ENCODE assay signal across 17 mouse cellular contexts in genomic region chr8:126754361-126754809, GRCm38 (mm10).
A peak's percentile ranks its signal among the peaks of the same experiment; 100 is the strongest.
DNase-seq lines count a peak whose midpoint lies in the region; ATAC-seq lines count a peak whose summit lies in the region.
"Had no signal": no experiment of that assay in that cellular context is flagged by ENCODE, and none has a peak within 500 bp of the region (broad histone marks: within the 10 kb centered on the region; RNA-seq: fewer than 3 reads in every experiment).

No protein-coding gene starts in this region.

- H3K4me1 ChIP-seq in hindbrain, embryonic 13.5 days (replicated peaks): peaks cover 16% of the 10 kb centered on the region
- peaks cover 16% of the 10 kb centered on the region for H3K4me1 ChIP-seq in hindbrain, embryonic 10.5 days (replicated peaks)
- peaks cover 3% of the 10 kb centered on the region; the same call in 1 of the 2 replicates for H3K4me1 ChIP-seq in midbrain, embryonic 16.5 days (ENCODE audit: control insufficient read depth, insufficient read depth, low read length)
- peaks cover 10% of the 10 kb centered on the region for H3K4me1 ChIP-seq in midbrain, embryonic 14.5 days (ENCODE audit: control insufficient read depth, insufficient read depth, low read length)
- H3K4me1 ChIP-seq: liver, embryonic 13.5 days had no signal

- ATAC-seq in hindbrain, embryonic 13.5 days (ENCODE audit: low FRiP score): peak; percentile 25; the same call in 1 of the 2 replicates
- ATAC-seq in midbrain, embryonic 16.5 days: no peak
- ATAC-seq in midbrain, embryonic 14.5 days (ENCODE audit: low FRiP score, low TSS enrichment): no peak
- ATAC-seq: lung, postnatal 0 days; Patski had no signal

- H3K4me3 ChIP-seq in hindbrain, embryonic 13.5 days: no peak overlapping the region
- no peak overlapping the region for H3K4me3 ChIP-seq in hindbrain, embryonic 10.5 days
- H3K4me3 ChIP-seq in midbrain, embryonic 16.5 days (ENCODE audit: low read depth, low read length): no peak overlapping the region
- H3K4me3 ChIP-seq in midbrain, embryonic 14.5 days (replicated peaks; ENCODE audit: low read depth, low read length): no peak overlapping the region
- H3K4me3 ChIP-seq: embryonic facial prominence, embryonic 10.5 days; gastrocnemius, adult 2 months; liver, embryonic 13.5 days had no signal

- no peaks in the 10 kb centered on the region for H3K36me3 ChIP-seq in hindbrain, embryonic 13.5 days
- no peaks in the 10 kb centered on the region for H3K36me3 ChIP-seq in hindbrain, embryonic 10.5 days
- no peaks in the 10 kb centered on the region for H3K36me3 ChIP-seq in midbrain, embryonic 16.5 days (ENCODE audit: control insufficient read depth, insufficient read depth, low read length)
- H3K36me3 ChIP-seq in midbrain, embryonic 14.5 days (ENCODE audit: control insufficient read depth, insufficient read depth, low read length): no peaks in the 10 kb centered on the region
- H3K36me3 ChIP-seq: embryonic facial prominence, embryonic 10.5 days; liver, embryonic 13.5 days had no signal

- no peak for DNase-seq in hindbrain, embryonic 10.5 days (ENCODE audit: low spot score)
- DNase-seq in midbrain, embryonic 14.5 days: no peak
- DNase-seq in cerebellum, postnatal 14 days: peak; percentile 62 to 67
- no peak for DNase-seq in kidney, adult 9 months
- DNase-seq in T-cell, adult 2 months (ENCODE audit: low spot score): no peak
- no peak for DNase-seq in adrenal gland, postnatal 25 days
- DNase-seq: gastrocnemius, adult 2 months; kidney, adult 8-10 months; kidney, postnatal 4 days; liver, embryonic 13.5 days; right cerebral cortex, postnatal 14 days; thymus, postnatal 25 days had no signal

- no peak overlapping the region for H3K4me2 ChIP-seq in hindbrain, embryonic 13.5 days
- H3K4me2 ChIP-seq in midbrain, embryonic 16.5 days (ENCODE audit: low read length): no peak overlapping the region
- H3K4me2 ChIP-seq in midbrain, embryonic 14.5 days (ENCODE audit: low read length): no peak overlapping the region
- H3K4me2 ChIP-seq: liver, embryonic 13.5 days had no signal

- no peaks in the 10 kb centered on the region for H3K27me3 ChIP-seq in hindbrain, embryonic 13.5 days
- no peaks in the 10 kb centered on the region for H3K27me3 ChIP-seq in hindbrain, embryonic 10.5 days (ENCODE audit: insufficient read depth, poor library complexity, severe bottlenecking)
- no peaks in the 10 kb centered on the region for H3K27me3 ChIP-seq in midbrain, embryonic 16.5 days (ENCODE audit: control insufficient read depth, insufficient read depth, low read depth, low read length)
- H3K27me3 ChIP-seq in midbrain, embryonic 14.5 days (ENCODE audit: control insufficient read depth, insufficient read depth, low read length): no peaks in the 10 kb centered on the region
- H3K27me3 ChIP-seq: liver, embryonic 13.5 days; Patski had no signal

- WGBS in hindbrain, embryonic 13.5 days: 81% methylated on average over 8 of the region's 8 CpGs
- 94% methylated on average over 8 of the region's 8 CpGs for WGBS in hindbrain, embryonic 10.5 days
- WGBS in midbrain, embryonic 16.5 days: 82% methylated on average over 8 of the region's 8 CpGs
- WGBS in midbrain, embryonic 14.5 days: 84% methylated on average over 8 of the region's 8 CpGs

- no peaks in the 10 kb centered on the region for H3K9me3 ChIP-seq in hindbrain, embryonic 13.5 days
- no peaks in the 10 kb centered on the region for H3K9me3 ChIP-seq in hindbrain, embryonic 10.5 days
- no peaks in the 10 kb centered on the region for H3K9me3 ChIP-seq in midbrain, embryonic 16.5 days (replicated peaks; ENCODE audit: control insufficient read depth, low read length, poor library complexity, severe bottlenecking)
- no peaks in the 10 kb centered on the region for H3K9me3 ChIP-seq in midbrain, embryonic 14.5 days (ENCODE audit: control insufficient read depth, low read length)
- H3K9me3 ChIP-seq: embryonic facial prominence, embryonic 10.5 days; liver, embryonic 13.5 days had no signal

- H3K27ac ChIP-seq in hindbrain, embryonic 13.5 days: peak overlapping the region; percentile 73
- H3K27ac ChIP-seq in hindbrain, embryonic 10.5 days: no peak overlapping the region
- 0 out of 2 replicates have a peak overlapping the region, but pooled peaks have one; percentile 5 for H3K27ac ChIP-seq in midbrain, embryonic 16.5 days (ENCODE audit: low read length)
- no peak overlapping the region for H3K27ac ChIP-seq in midbrain, embryonic 14.5 days (replicated peaks; ENCODE audit: low read depth, low read length)
- H3K27ac ChIP-seq: embryonic facial prominence, embryonic 10.5 days; gastrocnemius, adult 2 months; liver, embryonic 13.5 days had no signal

- H3K9ac ChIP-seq in hindbrain, embryonic 13.5 days: no peak overlapping the region
- no peak overlapping the region for H3K9ac ChIP-seq in midbrain, embryonic 16.5 days (ENCODE audit: low read depth, low read length)
- no peak overlapping the region for H3K9ac ChIP-seq in midbrain, embryonic 14.5 days (replicated peaks; ENCODE audit: low read length)
- H3K9ac ChIP-seq: liver, embryonic 13.5 days had no signal

Comparison
In these comparisons a context has a peak if more than half of its experiments do, and no peak if none do; other contexts are left out.
1. H3K27ac ChIP-seq: peak in hindbrain, embryonic 13.5 days (single experiment) and midbrain, embryonic 16.5 days (single experiment); none in hindbrain, embryonic 10.5 days (single experiment) and midbrain, embryonic 14.5 days (single experiment).
2. DNase-seq: peak in cerebellum, postnatal 14 days (2 of 2); none in hindbrain, embryonic 10.5 days (single experiment), midbrain, embryonic 14.5 days (single experiment), kidney, adult 9 months (single experiment), T-cell, adult 2 months (single experiment) and adrenal gland, postnatal 25 days (single experiment).